Mouse (Mus musculus) thymus, postnatal 0 days (tissue): ENCODE data around the gene Rnf186. TPM values are rescaled to one million over a fixed set of nuclear protein-coding genes. Genes with fewer than 3 reads are reported as not detected.
"Not testable (repeated sequence)": the region's sequence is repeated elsewhere in the genome, so short reads cannot be mapped to it uniquely, and the experiment has no call there.

Experiments
- DNase-seq: peaks from one replicate; pipeline ENCODE4 v3.0.0-alpha.2; 2015; ENCODE audit warnings: low spot score
- polyA plus RNA-seq: library from polyadenylated mRNA; unstranded; fragments of >200 nt; fragmentation: Nextera tagmentation; extraction: Ambion mirVana; gene quantifications from 2 replicates; pipeline ENCODE4 v1.2.1, GENCODE M21; 2015

Rnf186 gene
- polyA plus RNA-seq, 1 experiment from 2014 or later = 0.61 TPM

DNA sequence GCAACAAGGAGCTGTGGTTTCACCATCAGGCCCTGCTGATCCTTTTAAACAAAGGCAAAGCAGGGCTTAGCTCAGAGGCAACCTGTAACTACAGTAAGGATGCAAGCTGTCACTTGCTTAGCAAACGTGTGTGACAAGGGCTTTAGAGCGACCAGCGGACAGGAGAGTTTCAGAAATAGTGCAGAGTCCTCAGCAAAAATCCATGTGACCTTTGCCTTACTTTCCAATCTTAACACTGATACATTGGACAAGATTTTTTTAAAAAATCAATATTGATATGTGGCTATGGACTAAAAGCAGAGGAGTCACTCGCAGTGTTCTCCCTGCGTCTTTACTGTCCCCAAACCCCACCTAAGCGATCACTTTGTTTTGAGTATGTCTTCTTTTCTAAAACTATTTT is 4.5 kb downstream of the Rnf186 start:
- no peak for DNase-seq

DNA sequence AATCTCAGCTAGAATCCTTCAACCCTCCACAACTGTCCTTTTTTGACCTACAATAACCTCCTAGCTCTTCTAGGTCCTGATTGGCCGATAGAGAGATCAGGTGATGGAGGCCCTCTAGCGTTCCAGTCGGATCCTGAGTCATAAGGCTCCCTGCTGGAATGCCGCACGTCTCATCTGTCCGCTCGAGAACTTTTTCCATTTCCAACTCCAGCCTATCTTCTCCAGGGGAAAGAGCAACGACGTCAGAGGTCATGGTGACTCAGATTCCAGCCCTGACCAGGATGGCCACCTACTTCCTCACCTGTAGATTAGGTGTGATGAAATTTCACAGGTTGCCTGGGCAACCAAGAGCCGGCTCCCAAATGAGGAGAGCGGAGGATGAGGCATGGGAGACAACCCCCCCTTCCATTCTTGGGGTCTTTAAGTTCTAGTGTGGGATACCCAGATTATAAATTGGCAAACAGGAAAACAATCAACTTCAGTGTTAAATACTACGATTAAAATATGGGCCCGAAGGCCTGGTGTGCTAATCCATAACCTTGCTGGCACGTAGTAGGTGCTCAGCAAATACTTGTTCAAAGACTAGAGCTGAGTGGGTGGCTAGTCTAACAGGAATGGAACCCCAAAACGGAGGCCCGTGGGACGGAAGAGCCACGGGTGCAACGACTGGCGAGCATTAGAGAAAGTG is 5.4 kb downstream of the Rnf186 start:
- DNase-seq = peak; percentile 20

DNA sequence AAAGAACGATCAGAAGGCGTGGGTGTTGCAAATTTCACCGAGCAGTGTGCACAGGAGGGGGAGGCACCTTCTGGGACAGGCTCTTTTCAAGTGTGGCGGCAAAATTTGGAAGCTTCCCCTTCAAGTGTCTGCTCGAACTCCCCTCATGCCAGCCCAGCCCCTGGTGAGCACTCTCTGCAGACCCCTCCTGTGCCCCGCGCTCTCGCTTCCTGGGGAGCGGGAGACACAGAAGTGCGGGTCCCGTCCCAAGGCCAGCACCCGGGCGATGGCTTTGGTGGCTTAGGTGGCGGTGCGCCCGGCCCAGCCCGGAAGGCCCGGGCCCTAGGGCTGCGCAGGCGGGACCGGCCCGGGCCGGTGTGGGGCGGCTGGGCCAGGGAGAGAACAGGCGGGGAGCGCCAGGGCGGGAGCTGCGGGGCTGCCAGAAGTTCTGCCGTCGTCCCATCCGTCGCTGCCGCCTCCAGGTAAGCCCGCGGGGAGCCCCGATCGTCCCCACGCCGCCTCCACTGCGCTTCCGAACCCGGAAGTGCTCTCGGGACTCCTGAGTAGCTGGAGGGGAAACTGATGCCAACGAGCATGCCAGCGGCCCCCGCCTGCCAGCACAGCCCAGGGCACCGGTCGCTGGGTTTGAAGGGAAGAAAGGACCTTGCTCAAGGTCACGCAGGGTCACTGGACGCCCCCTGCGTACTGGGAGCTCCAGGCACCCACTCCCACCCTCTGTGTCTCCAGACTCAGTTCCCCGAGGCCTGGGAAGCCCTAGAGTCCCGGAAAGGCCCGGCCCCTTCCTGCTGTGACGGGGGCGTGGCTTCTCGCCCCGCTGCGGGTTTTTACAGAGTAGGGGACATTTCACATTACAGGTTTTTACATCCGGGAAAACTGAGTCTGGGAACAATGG is 6.2 kb downstream of the Rnf186 start, which contains the start of gene Tmco4:
Gene Tmco4 (plus strand): TSS at position 62 of the 892 bp plus-strand sequence.
- DNase-seq = peak; percentile 76

DNA sequence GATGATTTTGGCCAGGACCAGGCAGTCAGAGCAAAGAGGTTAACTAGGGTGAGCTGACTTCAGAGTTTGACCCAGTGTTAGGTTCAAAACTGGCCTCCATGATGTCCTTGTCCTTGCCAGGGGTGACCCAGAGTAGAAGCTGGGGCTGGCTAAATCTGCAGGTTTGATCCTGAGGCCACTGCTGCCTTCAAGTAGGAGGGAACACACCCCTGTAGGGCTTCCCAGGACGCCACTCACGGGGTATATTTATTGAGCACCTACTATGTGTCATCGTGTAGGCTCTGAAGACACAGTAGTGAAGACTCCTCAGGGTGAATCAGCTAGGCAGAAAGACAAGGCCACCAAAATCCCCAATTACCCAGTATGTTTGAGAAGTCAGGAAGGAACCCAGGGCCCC is 6.8 kb downstream of the Rnf186 start:
- no peak for DNase-seq

- not testable (repeated sequence) for DNase-seq
Observed at GRCm38 (mm10) chr4:138974540-138974939, 7.6 kb downstream of the Rnf186 start.

DNA sequence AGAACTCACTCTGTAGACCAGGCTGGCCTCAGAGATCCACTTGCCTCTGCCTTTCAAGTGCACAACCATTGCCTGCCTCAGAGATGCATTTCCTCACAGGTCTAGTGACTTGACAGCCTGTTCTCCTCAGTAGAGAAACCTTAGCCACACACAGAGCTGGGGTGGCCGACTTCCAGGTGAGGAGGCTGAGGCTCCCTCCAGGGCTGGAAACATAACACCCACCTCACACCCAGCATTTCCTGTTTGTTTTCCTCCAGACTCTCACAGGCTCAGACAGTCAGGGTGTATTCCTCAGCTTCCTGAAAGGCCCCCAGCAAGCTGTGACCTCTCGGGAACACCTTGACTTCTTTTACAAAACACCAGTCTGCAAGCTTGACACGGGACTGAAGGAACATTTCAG is 8.3 kb downstream of the Rnf186 start:
- no peak for DNase-seq

DNA sequence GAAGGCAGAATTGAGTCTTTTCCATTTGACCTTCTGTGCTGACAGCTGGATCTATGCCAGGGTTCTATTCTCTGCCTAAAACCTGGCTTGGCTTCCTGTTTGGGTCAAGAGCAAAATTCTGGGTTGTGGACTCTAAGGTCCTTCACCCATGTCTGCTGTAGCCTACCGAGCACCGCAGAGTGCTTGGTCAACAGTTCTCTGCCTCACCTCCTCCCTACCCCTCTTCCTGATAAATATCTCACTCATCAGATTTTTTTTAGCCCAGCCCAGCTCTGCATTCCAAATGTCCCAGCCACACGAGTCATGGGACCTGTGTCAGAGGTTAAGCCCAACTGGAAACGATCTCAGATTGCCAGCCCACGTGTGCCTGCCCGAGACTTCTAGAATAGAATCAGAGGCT is 9.1 kb downstream of the Rnf186 start:
- no peak for DNase-seq

DNA sequence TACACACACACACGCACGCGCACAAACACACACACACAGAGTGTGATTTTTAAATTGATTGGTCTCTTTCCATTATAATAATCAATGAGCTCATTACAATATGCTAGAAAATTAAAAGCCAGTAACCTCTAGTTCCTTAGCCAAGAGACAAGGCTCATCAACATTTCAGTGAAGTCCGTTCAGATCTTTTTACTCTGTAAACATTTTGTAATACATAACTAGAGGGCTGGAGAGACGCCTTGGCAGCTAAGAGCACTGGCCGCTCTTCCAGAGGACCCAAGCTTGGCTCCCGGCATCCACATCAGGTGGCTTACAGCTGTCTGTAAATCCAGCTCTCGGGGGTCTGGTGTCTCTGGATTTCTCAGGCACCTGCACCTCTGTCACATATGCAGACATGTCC is 13.1 kb downstream of the Rnf186 start:
- DNase-seq = no peak

DNA sequence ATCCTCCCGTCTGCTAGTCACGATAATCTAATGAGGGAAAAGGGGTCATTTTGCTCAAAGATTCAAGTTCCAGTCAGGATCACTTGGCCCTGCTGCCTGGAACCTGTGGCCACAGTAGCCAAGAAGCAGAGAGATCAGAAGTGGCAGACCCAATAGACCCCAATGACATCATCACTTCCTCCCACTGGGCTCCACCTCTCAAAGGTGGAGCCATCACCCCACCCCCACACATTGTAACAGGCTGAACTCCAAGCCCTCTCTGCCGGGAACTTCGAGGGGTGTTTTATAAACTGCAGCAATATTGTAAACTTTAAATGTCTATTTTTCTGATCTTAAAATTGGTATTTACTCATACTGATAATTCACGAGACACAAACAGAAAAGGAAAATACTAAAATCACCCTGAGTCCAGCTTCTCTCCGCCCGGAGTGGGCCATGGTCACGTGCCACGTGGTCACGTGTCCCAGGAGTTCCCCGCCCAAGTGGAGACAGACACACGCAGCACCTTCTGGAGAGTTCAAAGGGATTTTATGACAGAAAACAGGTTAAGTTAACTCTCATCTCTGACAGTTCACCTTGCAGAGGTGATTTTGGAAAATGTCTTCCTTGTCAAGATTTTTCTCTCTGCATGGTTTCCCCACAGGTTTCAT is 14.0 kb downstream of the Rnf186 start:
- DNase-seq = peak; percentile 10

- DNase-seq = no peak
Observed at GRCm38 (mm10) chr4:138983422-138983821, 16.5 kb downstream of the Rnf186 start.

- DNase-seq = no peak
Observed at GRCm38 (mm10) chr4:138984744-138985143, 17.8 kb downstream of the Rnf186 start.

- no peak for DNase-seq
Observed at GRCm38 (mm10) chr4:138986280-138986679, 19.4 kb downstream of the Rnf186 start.

DNA sequence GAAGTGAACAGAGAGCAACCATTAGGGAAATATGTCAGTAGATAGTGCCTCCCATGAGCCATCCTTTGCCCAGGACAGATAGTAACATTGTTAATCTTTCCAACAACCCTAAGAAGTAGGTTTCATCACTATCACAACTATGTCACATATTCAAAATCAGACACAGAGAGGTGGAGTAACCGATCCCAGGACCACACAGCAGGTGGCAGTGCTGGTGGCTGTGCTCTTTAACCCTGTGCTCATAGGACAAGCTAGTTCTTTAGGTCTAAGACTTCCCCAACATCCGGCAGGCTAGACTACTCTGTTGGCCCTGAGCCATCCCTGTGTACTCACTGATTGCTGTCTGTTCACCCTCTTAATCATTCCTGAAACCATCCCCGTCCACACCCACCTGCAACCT is 27.5 kb downstream of the Rnf186 start:
- no peak for DNase-seq

DNA sequence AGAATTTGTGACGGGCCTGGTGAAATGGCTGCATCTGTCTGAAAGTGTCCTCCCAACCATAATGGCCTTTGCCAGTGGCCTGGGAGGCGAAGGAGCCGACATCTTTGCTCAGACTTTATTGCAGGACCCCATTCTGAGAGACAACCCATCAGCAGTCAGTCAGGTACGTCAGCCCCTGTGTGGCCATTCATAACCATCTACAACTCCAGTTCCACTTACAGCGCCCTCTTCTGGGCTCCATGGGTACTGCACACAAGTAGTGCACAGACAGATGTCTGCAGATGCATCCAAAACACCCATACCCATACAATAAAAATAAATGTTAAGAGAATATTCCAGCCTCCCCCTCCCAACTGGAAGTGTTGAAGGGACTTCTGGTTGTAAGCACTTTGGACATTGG is 29.5 kb downstream of the Rnf186 start:
- peak; percentile 9 for DNase-seq

GRCm38 (mm10) chr4:138997121-138997520 is 30.2 kb downstream of the Rnf186 start:
- DNase-seq = no peak

DNA sequence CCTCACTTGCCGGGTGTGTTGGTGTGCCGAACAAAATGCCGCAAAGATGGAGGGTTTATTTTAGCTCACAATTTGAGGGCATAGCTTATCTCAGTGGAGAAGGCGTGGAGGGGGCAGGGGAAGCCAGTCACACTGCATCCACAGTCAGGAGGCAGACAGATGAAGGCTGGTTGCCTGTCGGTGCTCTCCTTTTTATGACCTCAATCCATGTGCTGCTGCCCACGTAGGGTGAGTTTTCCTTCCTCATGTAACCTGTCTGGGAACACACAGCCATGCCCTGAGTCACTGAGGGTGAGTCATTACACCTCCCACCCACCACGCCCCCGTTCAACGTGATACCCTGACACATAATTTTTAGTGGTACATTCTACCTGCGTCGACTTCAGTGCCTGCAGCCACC is 31.7 kb downstream of the Rnf186 start:
- no peak for DNase-seq

DNA sequence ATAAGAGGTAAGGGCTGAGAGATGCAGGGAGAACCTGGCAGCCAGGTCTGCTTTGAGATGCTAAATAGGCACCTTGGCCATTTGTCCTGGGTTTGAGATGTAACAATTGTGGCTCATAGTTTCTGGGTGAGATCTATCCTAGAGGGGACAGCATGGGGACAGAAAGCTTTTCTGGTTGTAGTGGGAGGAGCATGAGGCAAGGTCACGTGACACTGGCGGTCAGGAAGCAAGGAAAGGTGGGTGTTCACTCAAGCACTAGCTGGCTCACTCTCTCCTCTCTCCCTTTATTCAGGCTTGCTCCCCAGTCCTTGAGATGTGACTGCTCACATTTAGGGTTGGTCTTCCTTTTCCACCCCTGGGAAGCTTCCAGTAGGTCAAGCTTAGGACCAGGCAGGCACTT is 34.1 kb downstream of the Rnf186 start:
- no peak for DNase-seq

GRCm38 (mm10) chr4:139001433-139001832 is 34.5 kb downstream of the Rnf186 start:
- DNase-seq = no peak

- DNase-seq = no peak
Observed at GRCm38 (mm10) chr4:139004067-139004466, 37.2 kb downstream of the Rnf186 start.

DNA sequence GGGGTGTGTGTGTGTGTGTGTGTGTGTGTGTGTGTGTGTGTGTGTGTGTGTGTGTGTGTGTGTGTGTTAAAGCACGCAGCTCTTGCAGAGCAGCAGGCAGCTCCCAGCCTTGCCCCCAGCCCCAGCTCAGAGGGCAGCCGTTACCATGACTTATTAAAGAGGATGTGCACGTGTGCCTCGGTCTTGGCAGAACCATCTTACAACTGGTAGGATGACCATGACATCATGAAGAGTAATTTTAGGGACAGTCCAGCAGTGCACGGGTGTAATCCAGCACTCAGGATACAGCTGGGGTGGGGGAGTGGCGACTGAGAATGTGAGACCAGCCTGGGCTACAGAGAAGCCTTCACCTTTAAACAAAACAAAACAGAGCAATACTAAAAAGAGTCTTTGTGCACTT is 38.3 kb downstream of the Rnf186 start:
- no peak for DNase-seq

GRCm38 (mm10) chr4:139007353-139007752 is 40.4 kb downstream of the Rnf186 start:
- no peak for DNase-seq

DNA sequence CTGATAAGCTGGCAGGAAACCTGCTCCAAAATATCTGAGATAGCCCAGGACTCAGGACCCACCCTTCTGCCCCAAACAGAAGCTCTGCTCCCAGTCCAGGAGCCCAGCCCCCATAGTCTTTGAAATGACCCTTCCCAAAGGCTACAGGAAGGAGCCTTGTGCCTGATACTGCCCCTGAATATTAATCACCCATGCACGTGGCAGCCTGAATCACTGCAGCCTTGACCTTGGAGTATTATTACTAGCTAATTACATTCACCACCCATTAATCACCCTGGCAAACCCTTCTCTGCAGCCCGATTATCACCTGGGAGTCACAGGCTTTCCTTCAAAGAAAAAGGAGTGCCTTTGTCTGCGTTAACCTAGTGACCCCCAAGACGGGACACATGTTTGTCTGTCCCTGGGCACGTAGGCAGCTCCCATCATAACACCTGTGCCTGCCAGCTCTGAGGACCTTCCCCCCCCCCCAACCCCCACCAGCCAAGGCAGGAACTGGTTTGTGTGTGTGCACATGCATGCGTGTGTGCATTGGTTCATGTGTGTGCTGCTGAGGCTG is 41.1 kb downstream of the Rnf186 start:
- DNase-seq = no peak
